Mouse (Mus musculus) hindbrain, embryonic 15.5 days (tissue): ENCODE results near the gene Cdk2. TPM values are rescaled to one million over a fixed set of nuclear protein-coding genes. Genes with fewer than 3 reads are reported as not detected.

Experiments used
- ATAC-seq: fragments of 200-750 bp; cut with Nextera tagmentation; 2 replicates; pipeline ENCODE4 v1.8.0; 2017; ENCODE audit warnings: low read depth, moderate number of reproducible peaks, moderate TSS enrichment; ENCODE audit not compliant: low FRiP score
- H3K27ac ChIP-seq: fragments of 300-500 bp; sonication (generic); replicated peaks from 2 replicates; pipeline ENCODE4 v1.5.1; 2015; ENCODE audit warnings: mild to moderate bottlenecking, inconsistent platforms
- H3K27me3 ChIP-seq: fragments of 300-500 bp; sonication (generic); 2 replicates; pipeline ENCODE4 v1.6.1; 2015; ENCODE audit warnings: control low read depth, inconsistent platforms
- H3K36me3 ChIP-seq: fragments of 300-500 bp; sonication (generic); 2 replicates; pipeline ENCODE4 v1.6.1; 2015; ENCODE audit warnings: control low read depth, inconsistent platforms
- H3K4me1 ChIP-seq: fragments of 300-500 bp; sonication (generic); replicated peaks from 2 replicates; pipeline ENCODE4 v1.6.1; 2015; ENCODE audit warnings: control low read depth, inconsistent platforms
- H3K4me2 ChIP-seq: fragments of 300-500 bp; sonication (generic); 2 replicates; pipeline ENCODE4 v1.6.1; 2015; ENCODE audit warnings: moderate library complexity, mild to moderate bottlenecking, inconsistent platforms
- H3K4me3 ChIP-seq: fragments of 300-500 bp; sonication (generic); 2 replicates; pipeline ENCODE4 v1.5.1; 2015; ENCODE audit warnings: mild to moderate bottlenecking, inconsistent platforms
- H3K9ac ChIP-seq: fragments of 300-500 bp; sonication (generic); 2 replicates; pipeline ENCODE4 v1.6.1; 2015; ENCODE audit warnings: inconsistent platforms
- H3K9me3 ChIP-seq: fragments of 300-500 bp; sonication (generic); 2 replicates; pipeline ENCODE4 v1.6.1; 2016; ENCODE audit warnings: control low read depth, inconsistent platforms
- WGBS: fragments of 180-500 bp; shearing (Covaris S2); methylation state at CpG from one replicate; pipeline ENCODE4 v1.1.7; 2015; 5-methylcytosine and 5-hydroxymethylcytosine counted together
- polyA plus RNA-seq: library from polyadenylated mRNA; unstranded; fragments of >200 nt; fragmentation: Nextera tagmentation; extraction: Ambion mirVana; gene quantifications from 2 replicates; pipeline ENCODE4 v1.2.1, GENCODE M21; 2015

Cdk2 gene
- polyA plus RNA-seq, 1 experiment from 2014 or later = 22.4 TPM

DNA sequence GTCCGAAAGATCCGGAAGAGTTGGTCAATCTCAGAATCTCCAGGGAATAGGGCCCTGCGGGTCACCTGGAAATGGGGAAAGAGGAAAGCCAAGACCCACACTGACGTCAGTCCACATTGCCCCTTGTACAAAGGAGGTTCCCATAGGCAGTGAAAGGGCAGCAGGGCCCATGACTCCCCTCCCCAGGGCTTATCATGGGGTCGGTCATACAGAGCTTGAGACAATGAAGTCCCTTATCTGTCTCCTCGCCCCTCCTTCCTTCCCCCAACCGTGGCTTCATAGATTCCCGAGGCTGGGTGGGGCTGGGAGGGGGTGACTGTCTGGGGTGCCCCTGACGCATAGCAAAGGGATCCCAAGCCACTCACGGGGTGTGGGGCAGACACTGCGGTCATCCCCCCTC is 5.2 kb downstream of the Cdk2 start:
- H3K9me3 ChIP-seq = no peaks in the 10 kb centered on the region

DNA sequence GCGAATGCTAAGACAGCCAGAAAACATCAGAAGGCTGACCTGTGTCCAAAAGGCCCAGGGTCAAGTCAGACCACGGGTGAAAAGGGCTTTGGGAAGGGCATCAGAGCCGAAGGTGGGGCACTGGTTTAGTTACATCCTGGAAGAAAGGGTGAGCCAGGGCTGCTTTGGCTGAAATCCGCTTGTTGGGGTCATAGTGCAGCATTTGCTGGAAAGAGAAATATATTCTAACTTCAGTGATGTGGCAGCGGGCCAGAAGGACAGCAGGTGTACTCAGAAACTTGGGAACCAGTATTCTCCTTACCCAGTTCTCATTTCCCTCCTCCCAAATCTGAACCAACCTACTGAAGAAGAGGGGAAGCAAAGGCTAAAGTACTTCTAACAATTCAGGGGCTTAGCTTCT is 5.8 kb downstream of the Cdk2 start:
- WGBS = 84% methylated on average over 5 of the region's 5 CpGs
- H3K36me3 ChIP-seq = no peaks in the 10 kb centered on the region
- no peak overlapping the region for H3K9ac ChIP-seq
- H3K27ac ChIP-seq = no peak overlapping the region
- H3K27me3 ChIP-seq = no peaks in the 10 kb centered on the region
- H3K9me3 ChIP-seq = no peaks in the 10 kb centered on the region
- no peak for ATAC-seq
- peaks cover 18% of the 10 kb centered on the region for H3K4me1 ChIP-seq
- no peak overlapping the region for H3K4me2 ChIP-seq
- no peak overlapping the region for H3K4me3 ChIP-seq

More for the DNA sequence above, 5.2 kb downstream of the Cdk2 start:
- Histone ChIP-seq H3K36me3 (no peaks in the 10 kb centered on the region), H3K27ac (no peak overlapping the region), H3K4me1 (peaks cover 19% of the 10 kb centered on the region), H3K9ac (no peak overlapping the region), H3K27me3 (no peaks in the 10 kb centered on the region), H3K4me3 (no peak overlapping the region), H3K4me2 (no peak overlapping the region)
- WGBS = 86% methylated on average over 11 of the region's 11 CpGs
- no peak for ATAC-seq

DNA sequence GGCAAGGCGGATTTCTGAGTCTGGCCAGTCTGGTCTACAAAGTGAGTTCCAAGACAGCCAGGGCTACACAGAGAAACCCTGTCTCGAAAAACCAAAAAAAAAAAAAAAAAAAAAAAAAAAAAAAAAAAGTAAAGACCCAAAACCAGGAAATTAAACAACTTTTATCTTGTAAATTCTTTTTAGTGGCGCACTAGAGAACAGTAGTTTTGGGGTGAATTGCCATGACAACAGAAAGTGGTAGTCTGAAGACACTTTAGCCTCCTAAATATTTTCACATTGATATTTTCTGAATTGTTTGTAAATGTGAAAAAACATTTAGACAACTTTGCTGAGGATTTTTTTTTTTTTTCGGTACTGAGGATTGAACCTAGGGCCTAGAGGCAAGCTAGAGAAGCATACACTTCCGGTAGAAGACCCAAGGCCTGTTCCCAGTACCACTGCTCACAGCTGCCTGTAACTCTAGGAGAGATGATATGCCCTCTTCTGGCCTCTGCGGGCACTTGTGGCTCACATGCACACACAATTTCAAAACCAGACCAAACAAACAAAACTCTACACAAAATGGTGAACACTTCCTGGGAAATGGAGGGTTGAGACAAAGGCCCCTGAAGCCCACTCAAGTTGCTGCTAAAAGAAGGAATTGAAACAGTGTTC is 7.6 kb downstream of the Cdk2 start:
- Histone ChIP-seq H3K27ac (peak overlapping the region; percentile 89), H3K27me3 (no peaks in the 10 kb centered on the region), H3K36me3 (no peaks in the 10 kb centered on the region), H3K9me3 (no peaks in the 10 kb centered on the region), H3K4me3 (peak overlapping the region; percentile 45), H3K4me1 (peaks cover 15% of the 10 kb centered on the region), H3K9ac (peak overlapping the region; percentile 44; the same call in 1 of the 2 replicates), H3K4me2 (peak overlapping the region; percentile 74)
- WGBS = 87% methylated on average over 6 of the region's 6 CpGs
- no peak for ATAC-seq

DNA sequence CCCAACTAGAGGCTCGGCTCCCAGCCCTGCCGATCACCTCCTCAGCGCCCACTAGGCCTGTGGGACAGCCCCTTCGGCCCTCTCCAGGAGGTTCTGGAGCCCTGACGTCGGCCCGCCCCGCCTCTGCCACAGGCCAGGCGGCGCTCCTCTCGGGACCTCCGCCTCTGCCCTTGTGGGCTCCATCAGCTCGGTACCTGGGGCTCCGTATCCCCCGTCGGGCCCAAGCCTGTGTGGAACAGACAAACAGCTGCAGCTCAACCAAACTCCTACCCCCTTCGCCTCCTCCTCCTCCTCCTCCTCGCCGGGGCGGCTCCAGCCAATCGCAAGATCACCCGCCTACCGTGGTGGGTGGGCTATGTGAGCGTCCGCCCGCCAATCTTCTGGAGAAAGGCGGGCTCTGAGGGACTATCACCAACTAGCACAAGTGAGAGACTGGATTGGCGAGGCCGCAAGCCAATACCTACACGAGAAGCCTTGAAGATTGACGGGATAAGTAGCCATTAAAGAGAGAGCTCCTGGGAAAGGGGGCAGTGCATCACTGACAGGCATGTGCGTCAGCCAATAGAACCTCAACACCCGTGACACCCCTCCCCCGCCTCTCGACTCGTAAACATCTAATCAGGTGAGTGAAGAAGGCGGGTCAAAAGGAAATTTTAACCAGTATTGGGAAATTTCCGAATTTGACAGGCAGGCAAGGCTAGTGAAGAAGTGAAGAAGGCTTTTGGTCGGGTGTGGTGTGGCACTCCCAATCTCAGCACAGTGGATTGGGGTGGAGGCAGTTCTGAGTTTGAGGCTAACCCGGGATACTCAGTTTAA is 8.6 kb downstream of the Cdk2 start, which contains the start of gene Rab5b:
Gene Rab5b (minus strand): TSS at position 273 of the 816 bp plus-strand sequence.
- ATAC-seq = peak; percentile 99
- peak within 1 kb of the TSS; percentile 74 for H3K4me2 ChIP-seq
- H3K27me3 ChIP-seq = no peaks in the 10 kb centered on the region
- H3K4me1 ChIP-seq = peaks cover 18% of the 10 kb centered on the region
- H3K36me3 ChIP-seq = no peaks in the 10 kb centered on the region
- H3K4me3 ChIP-seq = peak within 1 kb of the TSS; percentile 77
- H3K27ac ChIP-seq = peak within 1 kb of the TSS; percentile 95
- peak within 1 kb of the TSS; percentile 97 for H3K9ac ChIP-seq
- no peaks in the 10 kb centered on the region for H3K9me3 ChIP-seq
- under 1% methylated on average over 40 of the region's 40 CpGs for WGBS

- Histone ChIP-seq H3K4me1 (peaks cover 18% of the 10 kb centered on the region), H3K36me3 (no peaks in the 10 kb centered on the region), H3K27ac (peak overlapping the region; percentile 95), H3K9me3 (no peaks in the 10 kb centered on the region), H3K4me3 (peak overlapping the region; percentile 77), H3K4me2 (peak overlapping the region; percentile 72), H3K9ac (peak overlapping the region; percentile 97), H3K27me3 (no peaks in the 10 kb centered on the region)
- WGBS = under 1% methylated on average over 20 of the region's 22 CpGs
- no peak for ATAC-seq
Observed at GRCm38 (mm10) chr10:128695411-128695991, 9.3 kb downstream of the Cdk2 start.

DNA sequence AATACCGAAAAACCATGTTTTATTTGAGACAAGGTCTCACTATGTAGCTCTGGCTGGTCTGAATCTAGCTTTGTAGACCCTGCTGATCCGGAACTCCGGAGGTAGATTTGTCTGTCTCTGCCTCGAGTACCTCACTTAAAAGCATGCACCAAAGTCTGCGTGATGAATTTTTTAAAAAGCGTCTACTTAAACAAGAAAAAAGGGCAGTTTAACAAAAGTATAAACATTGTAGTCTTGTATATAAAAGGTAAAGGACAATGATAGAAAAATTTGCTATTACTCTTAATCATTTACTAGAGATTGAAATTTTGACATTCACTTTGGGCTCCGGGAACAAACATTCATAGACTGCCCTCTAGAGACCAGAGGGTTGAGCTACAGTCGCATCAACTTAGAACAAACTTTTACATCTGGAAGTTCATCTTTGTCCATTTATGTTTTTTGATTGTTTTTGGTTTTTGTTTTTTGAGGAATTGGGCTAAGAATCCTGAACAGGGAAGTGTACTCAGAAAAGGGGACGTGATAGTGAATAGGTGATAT is 30.3 kb downstream of the Cdk2 start:
- H3K27me3 ChIP-seq = no peaks in the 10 kb centered on the region
- peaks cover 16% of the 10 kb centered on the region for H3K4me1 ChIP-seq
- ATAC-seq = no peak
- peak overlapping the region; percentile 92 for H3K4me2 ChIP-seq
- peak overlapping the region; percentile 60 for H3K9ac ChIP-seq
- WGBS = 4% methylated on average over 9 of the region's 9 CpGs
- peak overlapping the region; percentile 75 for H3K27ac ChIP-seq
- no peaks in the 10 kb centered on the region for H3K9me3 ChIP-seq
- H3K4me3 ChIP-seq = peak overlapping the region; percentile 74
- peaks cover 8% of the 10 kb centered on the region for H3K36me3 ChIP-seq

- peak within 1 kb of the TSS; percentile 75 for H3K27ac ChIP-seq
- WGBS = 1% methylated on average over 58 of the region's 60 CpGs
- no peaks in the 10 kb centered on the region for H3K27me3 ChIP-seq
- ATAC-seq = peak; percentile 93
- H3K36me3 ChIP-seq = peaks cover 6% of the 10 kb centered on the region; the same call in 1 of the 2 replicates
- H3K4me3 ChIP-seq = peak within 1 kb of the TSS; percentile 74
- no peaks in the 10 kb centered on the region for H3K9me3 ChIP-seq
- H3K9ac ChIP-seq = peak within 1 kb of the TSS; percentile 60
- peaks cover 20% of the 10 kb centered on the region for H3K4me1 ChIP-seq
- H3K4me2 ChIP-seq = peak within 1 kb of the TSS; percentile 92
Observed at GRCm38 (mm10) chr10:128673763-128674468, 30.9 kb downstream of the Cdk2 start, which contains the start of gene Suox. Gene Suox, minus strand, starts transcription at chr10:128674073.

DNA sequence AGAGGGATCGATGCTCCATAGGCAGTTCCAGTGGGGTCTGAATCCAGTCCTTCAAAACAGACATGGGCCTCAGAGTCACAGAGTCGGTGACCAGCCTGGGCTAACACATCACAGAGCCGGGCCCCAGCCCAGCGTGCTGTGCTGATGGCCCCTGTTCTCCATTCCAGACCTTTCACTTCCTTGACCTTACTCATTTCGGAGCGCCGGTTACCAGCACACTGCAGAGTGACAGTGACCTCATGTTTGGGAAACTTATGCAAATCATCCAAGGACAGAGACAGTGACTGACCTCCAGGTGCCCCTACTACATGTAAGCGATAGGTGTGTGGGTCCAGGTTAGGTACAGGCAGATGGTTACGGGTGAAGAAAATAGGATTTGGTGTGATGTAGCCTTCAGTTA is 33.7 kb downstream of the Cdk2 start:
- WGBS = 95% methylated on average over 9 of the region's 9 CpGs
- H3K4me2 ChIP-seq = no peak overlapping the region
- no peak overlapping the region for H3K4me3 ChIP-seq
- H3K27ac ChIP-seq = no peak overlapping the region
- peaks cover 6% of the 10 kb centered on the region; the same call in 1 of the 2 replicates for H3K36me3 ChIP-seq
- no peak for ATAC-seq
- no peak overlapping the region for H3K9ac ChIP-seq
- no peaks in the 10 kb centered on the region for H3K9me3 ChIP-seq
- no peaks in the 10 kb centered on the region for H3K27me3 ChIP-seq
- peaks cover 30% of the 10 kb centered on the region for H3K4me1 ChIP-seq

GRCm38 (mm10) chr10:128668790-128669672 is 35.8 kb downstream of the Cdk2 start:
- H3K27ac ChIP-seq = peak overlapping the region; percentile 87
- H3K4me1 ChIP-seq = peaks cover 25% of the 10 kb centered on the region
- H3K9ac ChIP-seq = peak overlapping the region; percentile 76
- no peaks in the 10 kb centered on the region for H3K9me3 ChIP-seq
- peak overlapping the region; percentile 82 for H3K4me2 ChIP-seq
- ATAC-seq = peak; percentile 64
- H3K4me3 ChIP-seq = peak overlapping the region; percentile 75
- H3K36me3 ChIP-seq = peaks cover 6% of the 10 kb centered on the region; the same call in 1 of the 2 replicates
- H3K27me3 ChIP-seq = no peaks in the 10 kb centered on the region
- under 1% methylated on average over 40 of the region's 42 CpGs for WGBS

DNA sequence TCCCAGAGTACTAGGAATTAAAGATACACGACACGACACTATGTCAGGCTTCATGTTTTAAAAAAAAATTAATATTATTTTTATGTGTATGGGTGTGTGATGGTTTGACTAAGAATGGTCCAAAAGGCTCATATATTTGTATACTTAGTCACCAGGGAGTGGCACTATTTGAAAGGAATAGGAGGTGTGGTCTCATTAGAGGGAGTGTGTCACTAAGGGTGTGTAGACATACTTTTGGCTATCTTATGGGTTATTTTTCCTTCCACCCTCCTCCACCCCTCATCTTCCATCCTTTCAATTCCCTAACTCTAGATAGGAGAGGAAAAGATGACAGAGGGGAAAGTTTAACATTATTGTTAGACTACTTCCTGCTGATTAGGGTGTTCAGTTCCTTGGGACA is 39.0 kb downstream of the Cdk2 start:
- no peak overlapping the region for H3K9ac ChIP-seq
- H3K4me1 ChIP-seq = peaks cover 15% of the 10 kb centered on the region
- H3K36me3 ChIP-seq = peaks cover under 1% of the 10 kb centered on the region; the same call in 1 of the 2 replicates
- H3K9me3 ChIP-seq = no peaks in the 10 kb centered on the region
- ATAC-seq = no peak
- H3K27me3 ChIP-seq = no peaks in the 10 kb centered on the region
- 93% methylated on average over 2 of the region's 2 CpGs for WGBS
- no peak overlapping the region for H3K4me2 ChIP-seq
- H3K4me3 ChIP-seq = no peak overlapping the region
- H3K27ac ChIP-seq = no peak overlapping the region
